Comparison of ENCODE assay signal across 25 mouse cellular contexts in genomic region chr17:3128716-3129115, GRCm38 (mm10). TPM values are rescaled to one million over a fixed set of nuclear protein-coding genes. Genes with fewer than 3 reads are reported as not detected.
DNase-seq lines count a peak whose midpoint lies in the region; ATAC-seq and TF ChIP-seq lines count a peak whose summit lies in the region.
"Had no signal": no experiment of that assay in that cellular context is flagged by ENCODE, and none has a peak within 500 bp of the region (broad histone marks: within the 10 kb centered on the region; RNA-seq: fewer than 3 reads in every experiment).

No protein-coding gene starts in this region.

- peaks cover 6% of the 10 kb centered on the region for H3K36me3 ChIP-seq in liver, adult 2 months (ENCODE audit: control insufficient read depth, insufficient read depth, low read length)
- H3K36me3 ChIP-seq in liver, embryonic 12.5 days = peaks cover 48% of the 10 kb centered on the region

- no peaks in the 10 kb centered on the region for H3K27me3 ChIP-seq in liver, adult 2 months (ENCODE audit: control insufficient read depth, insufficient read depth, low read length)
- H3K27me3 ChIP-seq in liver, embryonic 12.5 days (replicated peaks) = no peaks in the 10 kb centered on the region
- H3K27me3 ChIP-seq: CH12.LX; embryonic facial prominence, embryonic 13.5 days; embryonic facial prominence, embryonic 15.5 days; forebrain, embryonic 12.5 days; Patski had no signal

- 86% methylated on average over 1 of the region's 1 CpGs for WGBS in liver, adult 2 months
- WGBS in liver, embryonic 12.5 days (ENCODE audit: insufficient replicate concordance) = 88% methylated on average over 1 of the region's 1 CpGs

- H3K79me2 ChIP-seq in liver, adult 2 months (ENCODE audit: control insufficient read depth, insufficient read depth, low read length) = peaks cover 39% of the 10 kb centered on the region

- peaks cover 5% of the 10 kb centered on the region; the same call in 1 of the 2 replicates for H3K4me1 ChIP-seq in liver, adult 2 months (ENCODE audit: control insufficient read depth, insufficient read depth, low read length)
- H3K4me1 ChIP-seq in liver, embryonic 12.5 days = no peaks in the 10 kb centered on the region
- H3K4me1 ChIP-seq: embryonic facial prominence, embryonic 13.5 days; embryonic facial prominence, embryonic 15.5 days; forebrain, embryonic 10.5 days; forebrain, embryonic 12.5 days had no signal

- H3K4me3 ChIP-seq in liver, adult 2 months (ENCODE audit: insufficient read depth, low read depth, low read length) = no peak overlapping the region
- H3K4me3 ChIP-seq in liver, embryonic 12.5 days = no peak overlapping the region
- H3K4me3 ChIP-seq: embryonic facial prominence, embryonic 13.5 days; embryonic facial prominence, embryonic 15.5 days; erythroblast, embryonic 14.5 days; forebrain, embryonic 10.5 days; forebrain, embryonic 12.5 days; gastrocnemius, adult 2 months had no signal

- H3K9ac ChIP-seq in liver, adult 2 months (ENCODE audit: low read depth, low read length) = no peak overlapping the region
- no peak overlapping the region for H3K9ac ChIP-seq in liver, embryonic 12.5 days
- H3K9ac ChIP-seq: embryonic facial prominence, embryonic 13.5 days; embryonic facial prominence, embryonic 15.5 days; forebrain, embryonic 12.5 days had no signal

- no peak for TF ChIP-seq POLR2A in liver, adult 2 months (IDR thresholded peaks at IDR 0.05; ENCODE audit: extremely low read depth, insufficient read depth, low read length)

- TF ChIP-seq CTCF in liver, adult 2 months (IDR thresholded peaks at IDR 0.05; ENCODE audit: low read depth, low read length) = no peak

- no peak overlapping the region for H3K27ac ChIP-seq in liver, adult 2 months (replicated peaks; ENCODE audit: insufficient read depth, low read depth, low read length)
- H3K27ac ChIP-seq in liver, embryonic 12.5 days = no peak overlapping the region
- H3K27ac ChIP-seq: embryonic facial prominence, embryonic 13.5 days; embryonic facial prominence, embryonic 15.5 days; forebrain, embryonic 10.5 days; forebrain, embryonic 12.5 days; gastrocnemius, adult 2 months had no signal

- no peak for ATAC-seq in cerebellum, adult (ENCODE audit: insufficient number of reproducible peaks, low FRiP score, low TSS enrichment)
- no peak for ATAC-seq in liver, embryonic 12.5 days
- ATAC-seq: activated CD4-positive, CD25-positive, alpha-beta regulatory T cell, adult 4 months; forebrain, embryonic 14.5 days; forebrain, embryonic 16.5 days; Patski had no signal

- no peak overlapping the region for H3K4me2 ChIP-seq in liver, embryonic 12.5 days
- H3K4me2 ChIP-seq: embryonic facial prominence, embryonic 13.5 days; embryonic facial prominence, embryonic 15.5 days; forebrain, embryonic 12.5 days had no signal

- H3K9me3 ChIP-seq in liver, embryonic 12.5 days (replicated peaks) = no peaks in the 10 kb centered on the region
- H3K9me3 ChIP-seq: embryonic facial prominence, embryonic 13.5 days; embryonic facial prominence, embryonic 15.5 days; forebrain, embryonic 10.5 days; forebrain, embryonic 12.5 days; G1E had no signal

- DNase-seq in cerebellum, adult 18-20 months = peak; percentile 28 to 32
- peak; percentile 22 to 35 for DNase-seq in cerebellum, postnatal 10 days
- DNase-seq in cerebellum, adult 8-10 months = no peak
- DNase-seq in cerebellum, postnatal 25 days = peak; percentile 34 to 49
- no peak for DNase-seq in cerebellum, adult 9-11 months
- peak; percentile 57 for DNase-seq in liver, adult 2 months (ENCODE audit: extremely low read depth, low read depth, low spot score)
- DNase-seq: adrenal gland, adult 8-10 months; adrenal gland, postnatal 14 days; adrenal gland, postnatal 36 days; B cell, adult 2 months; embryo, embryonic 11 days; gastrocnemius, adult 2 months had no signal

RNA-seq across cellular contexts. Expression of gene Scaf8, which starts 13.9 kb away (rescaled TPM):
- total RNA-seq in liver, adult 2 months (2014; rRNA removed) = 12.1 and 12.4 TPM in 2 replicates
- 9.4 and 10.8 TPM in 2 replicates for polyA plus RNA-seq in liver, adult 2 months (2012; rRNA removed)
- polyA plus RNA-seq in liver, embryonic 12.5 days (2016; fragmentation: Nextera tagmentation; extraction: Ambion mirVana) = 15.8 and 17.6 TPM in 2 replicates

Comparison
In these comparisons a context has a peak if more than half of its experiments do, and no peak if none do; other contexts are left out.
1. DNase-seq: peak in cerebellum, adult 18-20 months (2 of 2), cerebellum, postnatal 10 days (2 of 2), cerebellum, postnatal 25 days (2 of 2) and liver, adult 2 months (single experiment); none in cerebellum, adult 8-10 months (single experiment) and cerebellum, adult 9-11 months (single experiment).